Mouse (Mus musculus) bone marrow, adult 2 months (tissue): ENCODE data around the gene Limk2. TPM values are rescaled to one million over a fixed set of nuclear protein-coding genes. Genes with fewer than 3 reads are reported as not detected.
A peak's percentile ranks its signal among the peaks of the same experiment; 100 is the strongest.

Source experiments
- H3K27ac ChIP-seq: fragments of 200-500 bp; 2 replicates; pipeline ENCODE4 v1.5.1; 2012; ENCODE audit warnings: low read depth, mild to moderate bottlenecking, control low read depth, inconsistent platforms, low read length; ENCODE audit not compliant: control insufficient read depth, poor library complexity, insufficient read depth
- H3K4me1 ChIP-seq: fragments of 200-500 bp; 2 replicates; pipeline ENCODE4 v1.6.1; 2011; ENCODE audit warnings: low read length; ENCODE audit not compliant: control insufficient read depth, insufficient read depth
- H3K4me3 ChIP-seq: fragments of 200-500 bp; replicated peaks from 2 replicates; pipeline ENCODE3; 2011; ENCODE audit warnings: mild to moderate bottlenecking, low read depth, low read length, control low read depth; ENCODE audit not compliant: control insufficient read depth
- CTCF ChIP-seq: fragments of 200-500 bp; IDR thresholded peaks from 2 replicates; pipeline ENCODE4 v1.5.1; 2011; ENCODE audit warnings: low read length, control low read depth; ENCODE audit not compliant: control insufficient read depth, insufficient read depth
- POLR2A ChIP-seq: fragments of 200-500 bp; IDR thresholded peaks from 2 replicates; pipeline ENCODE4 v1.6.1; 2011; ENCODE audit warnings: low read depth, mild to moderate bottlenecking, control low read depth, low read length, borderline replicate concordance; ENCODE audit not compliant: control insufficient read depth
- WGBS: fragments of 180-500 bp; shearing (Covaris S2); methylation state at CpG from one replicate; pipeline ENCODE4 v1.1.7; 2018; 5-methylcytosine and 5-hydroxymethylcytosine counted together
- polyA plus RNA-seq: library from polyadenylated mRNA; stranded (reverse); fragments of >200 nt; gene quantifications from 2 replicates; pipeline ENCODE4 v1.2.4, GENCODE M21; 2011; ENCODE audit warnings: low replicate concordance; ENCODE audit not compliant: missing spikeins, insufficient read depth, insufficient read length

The Limk2 gene
- 23.9 and 60.1 TPM in 2 replicates for polyA plus RNA-seq

GRCm38 (mm10) chr11:3408997-3409732 is at the start of gene Limk2:
Gene Limk2 (minus strand): TSS chr11:3409189.
- 2% methylated on average over 45 of the region's 45 CpGs for WGBS
- TF ChIP-seq CTCF (peak; percentile 85), POLR2A (peak; percentile 65; the same call in 1 of the 2 replicates)
- Histone ChIP-seq H3K4me3 (peak within 1 kb of the TSS; percentile 94), H3K4me1 (peaks cover 1% of the 10 kb centered on the region; the same call in 1 of the 2 replicates), H3K27ac (peak within 1 kb of the TSS; percentile 88)

- Histone ChIP-seq H3K4me1 (no peaks in the 10 kb centered on the region), H3K4me3 (no peak overlapping the region), H3K27ac (no peak overlapping the region)
- TF ChIP-seq POLR2A = no peak
- TF ChIP-seq CTCF = no peak
- WGBS = 84% methylated on average over 12 of the region's 13 CpGs
Observed at GRCm38 (mm10) chr11:3458428-3459104, 49.6 kb upstream of the Limk2 start.

DNA sequence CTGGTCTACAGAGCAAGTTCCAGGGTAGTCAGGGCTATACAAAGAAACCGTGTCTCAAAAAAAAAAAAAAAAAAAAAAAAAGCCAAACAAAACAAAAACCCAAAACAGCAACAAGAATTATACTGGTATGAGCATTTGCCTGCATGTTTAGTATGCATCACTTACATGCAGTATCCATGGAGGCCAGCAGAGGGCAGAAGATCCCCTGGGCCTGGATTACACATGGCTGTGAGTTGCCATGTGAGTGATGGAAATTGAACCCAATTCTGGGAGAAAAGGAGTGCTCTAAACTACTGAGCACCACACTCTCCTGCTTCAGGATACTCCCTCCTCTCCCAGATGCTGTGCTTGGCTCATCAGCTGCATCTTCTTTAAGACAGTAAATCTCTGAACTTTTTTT is 47.4 kb upstream of the Limk2 start:
- no peak overlapping the region for H3K27ac ChIP-seq
- TF ChIP-seq POLR2A = no peak
- peak; percentile 85 for TF ChIP-seq CTCF
- 7% methylated on average over 1 of the region's 1 CpGs for WGBS

GRCm38 (mm10) chr11:3454506-3454905 is 45.5 kb upstream of the Limk2 start:
- no peak overlapping the region for H3K4me3 ChIP-seq
- TF ChIP-seq CTCF (no peak), POLR2A (no peak)
- H3K27ac ChIP-seq = no peak overlapping the region
- no peaks in the 10 kb centered on the region; the same call in 1 of the 2 replicates for H3K4me1 ChIP-seq
- 85% methylated on average over 3 of the region's 3 CpGs for WGBS

More for the DNA sequence above, 47.4 kb upstream of the Limk2 start:
- no peak overlapping the region for H3K4me3 ChIP-seq
- H3K4me1 ChIP-seq = no peaks in the 10 kb centered on the region

DNA sequence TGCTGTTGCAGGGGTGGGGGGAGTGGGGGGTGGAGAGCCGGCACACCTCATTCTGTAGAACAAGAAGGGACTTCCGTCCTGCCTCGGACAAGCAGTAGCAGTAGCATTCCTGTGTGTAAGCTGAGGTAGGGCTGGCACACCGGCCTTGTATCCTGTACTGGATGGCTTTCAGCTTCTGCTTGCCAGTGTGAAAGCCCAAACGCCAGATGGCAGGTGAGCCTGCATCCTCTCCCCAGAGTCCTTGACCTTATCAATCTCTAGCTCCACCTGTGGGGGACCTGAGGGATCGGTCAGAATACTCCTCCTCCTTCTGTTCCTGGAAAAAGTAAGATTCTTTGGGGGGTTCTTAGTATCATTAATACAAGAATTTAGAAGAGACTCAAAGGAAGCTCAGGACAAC is 44.5 kb upstream of the Limk2 start:
- TF ChIP-seq POLR2A (no peak), CTCF (no peak)
- WGBS = 63% methylated on average over 6 of the region's 6 CpGs
- no peaks in the 10 kb centered on the region; the same call in 1 of the 2 replicates for H3K4me1 ChIP-seq
- no peak overlapping the region for H3K4me3 ChIP-seq
- H3K27ac ChIP-seq = no peak overlapping the region

DNA sequence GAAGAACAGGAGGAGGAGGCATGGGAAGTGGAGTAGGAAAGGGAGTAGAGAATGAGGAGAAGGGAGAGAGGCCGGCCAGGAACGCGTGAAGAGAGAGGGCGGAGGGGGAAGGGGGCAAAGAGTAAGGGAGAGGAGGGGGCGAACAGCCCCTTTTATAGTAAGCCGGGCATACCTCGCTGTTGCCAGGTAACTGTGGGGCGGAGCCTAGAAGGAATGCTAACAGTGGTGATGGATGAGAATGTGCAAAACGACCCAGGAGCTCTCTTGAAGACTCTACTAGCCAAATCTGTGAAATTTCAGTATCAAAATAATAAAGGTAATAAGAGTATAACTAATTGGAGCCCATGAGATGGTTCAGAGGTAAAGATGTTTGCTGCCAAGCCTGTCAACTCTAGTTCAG is 43.8 kb upstream of the Limk2 start:
- WGBS = 0% methylated on average over 9 of the region's 9 CpGs
- Histone ChIP-seq H3K4me3 (peak overlapping the region; percentile 99), H3K4me1 (no peaks in the 10 kb centered on the region; the same call in 1 of the 2 replicates), H3K27ac (peak overlapping the region; percentile 84; the same call in 1 of the 2 replicates)
- TF ChIP-seq CTCF (no peak), POLR2A (no peak)

- WGBS = under 1% methylated on average over 45 of the region's 45 CpGs
- TF ChIP-seq CTCF (no peak), POLR2A (peak; percentile 66; the same call in 1 of the 2 replicates)
- Histone ChIP-seq H3K27ac (peak within 1 kb of the TSS; percentile 84), H3K4me1 (no peaks in the 10 kb centered on the region; the same call in 1 of the 2 replicates), H3K4me3 (peak within 1 kb of the TSS; percentile 99)
Observed at GRCm38 (mm10) chr11:3452167-3452639, 43.2 kb upstream of the Limk2 start, which contains the start of gene Rnf185. Gene Rnf185 (minus strand): TSS chr11:3452363.

DNA sequence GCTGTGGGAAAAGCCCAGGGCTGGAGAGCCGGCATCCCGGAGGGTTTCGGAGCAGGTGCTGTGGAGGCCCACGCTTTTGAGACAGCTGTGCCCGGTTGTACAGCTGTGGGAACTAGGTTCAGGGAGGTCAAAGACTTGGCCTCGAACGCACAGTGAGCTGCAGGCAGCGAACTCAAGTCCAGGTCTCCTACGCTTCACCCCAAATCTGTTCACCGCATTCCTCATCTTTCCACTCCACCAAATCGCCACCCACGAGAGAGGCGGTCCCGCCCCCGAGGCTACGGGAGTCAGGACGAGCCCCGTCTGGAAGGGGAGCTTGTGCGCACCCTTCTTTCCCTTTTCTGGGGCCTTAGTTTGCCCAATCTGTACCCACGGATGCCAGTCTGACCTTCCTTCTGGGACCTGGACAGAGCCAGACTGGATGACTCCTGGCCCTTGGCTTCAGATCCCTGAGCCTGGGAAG is 42.7 kb upstream of the Limk2 start:
- H3K4me1 ChIP-seq = no peaks in the 10 kb centered on the region; the same call in 1 of the 2 replicates
- TF ChIP-seq POLR2A (no peak), CTCF (no peak)
- under 1% methylated on average over 20 of the region's 20 CpGs for WGBS

More for the DNA sequence above, 42.7 kb upstream of the Limk2 start:
- Histone ChIP-seq H3K4me3 (peak overlapping the region; percentile 99), H3K27ac (peak overlapping the region; percentile 84)
